Mouse (Mus musculus): ENCODE results near the gene Hoxb4.

The Hoxb4 gene

DNA sequence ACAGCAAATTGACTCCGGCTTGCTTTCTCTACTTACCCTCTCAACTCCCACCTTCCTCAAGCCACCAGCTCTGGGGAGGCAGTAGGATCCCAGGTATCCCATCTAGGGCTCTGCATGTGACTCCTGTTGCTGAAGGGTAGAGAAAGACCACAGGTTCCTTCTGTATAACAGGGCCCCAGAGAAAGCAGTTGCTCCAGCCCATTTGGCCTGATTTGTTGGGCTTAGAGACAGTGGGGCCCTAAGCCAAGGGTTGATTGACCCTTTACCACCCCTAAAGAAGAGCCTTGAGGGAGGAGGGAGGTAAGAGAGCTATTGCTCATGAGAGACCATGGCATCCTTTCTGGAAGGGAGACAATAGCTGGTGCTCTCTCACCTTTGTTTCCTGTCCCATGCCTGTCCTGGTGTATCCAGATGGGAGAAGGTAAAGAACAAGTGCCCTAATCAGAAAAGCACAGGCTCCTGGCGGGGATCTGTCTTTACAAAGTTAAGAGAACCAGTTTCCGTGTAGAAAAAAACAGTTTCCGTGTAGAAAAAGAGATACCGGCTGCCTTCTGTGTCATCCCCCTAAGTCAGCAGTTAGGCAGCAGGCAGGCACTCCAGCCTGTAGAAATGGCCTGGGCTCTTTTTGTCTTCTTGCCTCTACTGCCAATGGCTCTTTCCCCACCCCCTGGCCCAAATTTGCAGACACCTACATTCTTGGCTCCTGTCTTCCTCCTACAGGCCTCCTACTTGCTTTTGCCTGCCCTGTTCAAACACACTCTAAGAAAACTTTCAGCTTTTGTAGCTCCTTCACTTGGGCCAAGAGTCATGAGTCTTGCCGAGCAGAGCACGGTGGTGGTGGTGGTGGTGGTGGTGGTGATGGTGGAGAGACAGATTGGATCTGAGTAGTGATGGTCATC is 21.1 kb downstream of the Hoxb4 start:
- no peak for DNase-seq

DNA sequence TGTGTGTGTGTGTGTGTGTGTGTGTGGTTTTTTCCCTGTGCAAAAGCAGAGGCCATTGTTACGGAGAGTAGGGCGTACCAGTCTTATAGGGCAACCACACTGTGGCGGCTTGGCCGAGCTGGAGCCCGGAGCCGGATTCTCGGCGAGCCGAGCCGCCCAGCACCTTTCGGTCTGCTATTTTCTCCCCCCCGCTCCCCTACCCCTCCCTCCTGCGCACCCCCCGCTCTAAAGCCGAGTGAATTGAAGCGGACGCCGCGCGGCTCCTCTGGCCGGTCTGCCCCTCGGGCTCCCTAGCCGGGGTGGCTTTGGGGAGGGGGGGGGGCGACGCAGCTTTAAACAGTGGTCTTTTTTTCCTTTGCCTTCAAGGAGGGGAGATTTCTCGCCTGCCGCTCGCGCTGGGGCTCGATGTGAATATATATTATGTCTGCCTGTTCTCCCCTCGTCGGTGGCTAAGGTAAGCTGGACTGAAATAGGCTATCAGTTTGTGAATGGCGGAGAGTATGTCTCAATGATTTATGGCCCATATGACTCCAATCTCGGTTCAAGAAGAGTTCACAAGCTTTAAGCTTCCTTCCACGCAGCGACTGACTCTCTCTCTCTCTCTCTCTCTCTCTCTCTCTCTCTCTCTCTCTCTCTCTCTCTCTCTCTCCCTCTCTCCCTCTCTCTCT is 22.8 kb downstream of the Hoxb4 start:
- no peak for DNase-seq

DNA sequence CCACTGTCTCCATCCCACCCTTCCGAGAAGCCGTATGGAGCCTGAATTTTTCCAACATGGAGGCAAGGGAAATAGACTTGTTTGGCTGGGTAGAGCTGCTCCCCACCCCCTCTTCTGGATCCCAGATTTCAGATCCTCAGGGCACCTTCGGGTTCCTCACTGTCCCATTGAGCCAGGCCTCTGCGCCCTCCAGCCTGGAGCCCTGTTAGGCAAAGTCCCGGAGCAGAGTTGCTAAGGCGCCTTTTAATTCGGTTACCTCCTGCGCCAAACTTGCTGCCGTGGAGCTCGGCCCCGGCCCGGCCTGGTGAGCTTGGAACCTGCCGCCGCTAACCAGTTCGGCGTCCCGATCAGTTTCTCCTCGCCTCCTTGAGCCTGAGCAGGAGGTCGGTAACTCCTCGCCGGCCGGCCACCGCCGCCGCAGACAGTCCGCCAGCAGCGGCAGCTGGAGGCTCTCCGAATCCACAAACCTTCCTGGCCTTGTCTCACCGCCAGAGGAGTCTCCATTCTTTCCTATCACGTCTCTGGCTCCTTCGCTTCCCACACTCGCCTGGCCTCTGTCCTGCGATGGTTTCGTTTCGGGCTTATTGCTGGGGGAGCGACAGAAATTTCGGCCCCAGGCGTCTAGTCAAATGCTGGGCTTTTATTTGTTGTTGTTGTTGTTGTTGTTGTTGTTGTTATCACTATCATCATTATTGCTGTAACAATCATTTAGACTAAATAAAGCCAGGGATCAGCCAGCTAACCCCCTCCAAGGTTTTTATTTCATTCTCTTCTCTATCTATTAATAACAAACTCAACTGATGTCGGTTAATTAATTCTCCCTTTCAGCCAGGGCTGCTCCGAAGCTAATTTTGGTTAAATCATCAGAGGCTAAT is 23.9 kb downstream of the Hoxb4 start:
- no peak for DNase-seq

DNA sequence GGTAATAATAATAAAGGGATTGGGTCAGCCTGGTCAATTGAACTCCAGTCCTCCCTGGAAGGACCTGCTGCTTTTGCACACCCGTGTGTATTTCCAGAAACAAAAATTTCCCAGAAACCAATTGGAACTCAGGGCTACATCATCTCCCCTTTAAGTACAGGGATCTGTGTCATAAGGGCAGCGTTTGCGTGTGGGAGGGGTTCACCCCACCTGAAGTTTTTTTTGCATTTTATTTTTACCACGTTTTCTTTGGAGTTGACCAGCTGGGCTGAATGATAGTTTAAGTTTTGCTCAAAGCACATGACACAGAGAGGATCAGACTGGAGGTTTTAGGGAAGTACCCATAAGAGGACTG is 24.5 kb downstream of the Hoxb4 start:
- no peak for DNase-seq

DNA sequence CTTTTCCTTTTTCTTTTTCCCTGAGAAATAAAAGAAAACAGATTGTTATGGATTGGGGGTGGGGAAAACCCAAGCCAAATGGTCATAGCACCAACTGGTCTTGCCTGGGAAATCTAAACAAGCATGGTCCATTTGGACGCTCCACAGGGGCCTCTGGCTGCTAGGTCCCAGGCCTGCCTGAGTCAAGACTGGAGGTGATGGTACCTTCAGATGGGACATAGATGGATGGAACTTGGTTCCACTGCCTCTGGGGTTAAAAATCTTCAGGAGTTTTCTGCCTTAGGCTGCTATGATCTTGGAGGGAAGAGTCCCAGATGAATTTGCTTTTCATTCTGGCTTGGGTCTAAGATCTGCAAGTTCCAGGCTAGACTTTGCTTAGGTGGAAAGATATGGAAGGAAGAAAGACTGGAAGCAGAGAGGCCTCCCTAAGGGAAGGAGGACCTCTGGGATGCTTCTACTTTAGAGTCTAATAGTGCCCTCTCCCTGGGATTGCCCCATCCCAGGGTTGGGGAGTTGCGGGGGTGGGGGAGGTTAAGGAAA is 25.2 kb downstream of the Hoxb4 start:
- no peak for DNase-seq

DNA sequence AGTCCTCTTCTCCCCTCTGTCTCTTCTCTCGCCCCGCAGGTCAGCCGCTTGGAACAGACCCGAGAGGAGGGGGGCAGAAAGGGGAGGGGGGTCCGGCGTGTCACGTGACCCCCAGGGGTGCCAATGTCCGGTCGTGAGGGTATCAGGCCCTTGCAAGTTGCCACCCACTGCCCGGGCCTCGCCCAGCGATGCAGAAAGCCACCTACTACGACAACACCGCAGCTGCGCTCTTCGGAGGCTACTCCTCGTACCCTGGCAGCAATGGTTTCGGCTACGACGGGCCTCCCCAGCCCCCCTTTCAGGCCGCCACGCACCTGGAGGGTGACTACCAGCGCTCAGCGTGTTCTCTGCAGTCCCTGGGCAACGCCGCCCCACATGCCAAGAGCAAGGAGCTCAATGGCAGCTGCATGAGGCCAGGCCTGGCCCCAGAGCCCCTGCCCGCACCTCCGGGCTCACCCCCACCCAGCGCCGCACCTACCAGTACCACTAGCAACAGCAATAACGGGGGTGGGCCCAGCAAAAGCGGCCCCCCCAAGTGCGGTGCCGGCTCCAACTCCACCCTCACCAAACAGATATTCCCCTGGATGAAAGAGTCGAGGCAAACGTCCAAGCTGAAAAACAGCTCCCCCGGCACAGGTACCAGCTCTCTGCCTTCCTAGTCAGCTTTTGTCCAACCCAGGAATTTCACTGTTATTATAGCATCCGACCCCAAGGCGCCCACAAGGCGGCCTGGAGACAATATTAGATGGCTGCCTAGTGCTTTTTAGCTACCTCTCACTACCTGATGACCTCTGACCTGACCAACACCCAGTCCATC is 26.2 kb downstream of the Hoxb4 start:
- no peak for DNase-seq

DNA sequence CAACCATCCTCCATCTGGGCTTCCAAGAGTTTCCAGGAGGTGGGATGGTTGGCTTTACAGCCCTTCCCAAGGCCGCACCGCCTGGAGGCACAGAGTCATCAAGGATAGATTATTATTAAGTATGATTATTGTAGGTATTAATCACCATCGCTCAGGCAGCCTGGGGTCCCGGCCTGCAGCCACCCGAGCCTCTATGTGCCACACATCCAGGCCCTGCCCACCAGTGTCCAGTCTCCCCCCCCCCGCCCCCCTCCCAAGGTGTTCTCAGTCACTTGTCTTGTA is 26.8 kb downstream of the Hoxb4 start:
- no peak for DNase-seq

DNA sequence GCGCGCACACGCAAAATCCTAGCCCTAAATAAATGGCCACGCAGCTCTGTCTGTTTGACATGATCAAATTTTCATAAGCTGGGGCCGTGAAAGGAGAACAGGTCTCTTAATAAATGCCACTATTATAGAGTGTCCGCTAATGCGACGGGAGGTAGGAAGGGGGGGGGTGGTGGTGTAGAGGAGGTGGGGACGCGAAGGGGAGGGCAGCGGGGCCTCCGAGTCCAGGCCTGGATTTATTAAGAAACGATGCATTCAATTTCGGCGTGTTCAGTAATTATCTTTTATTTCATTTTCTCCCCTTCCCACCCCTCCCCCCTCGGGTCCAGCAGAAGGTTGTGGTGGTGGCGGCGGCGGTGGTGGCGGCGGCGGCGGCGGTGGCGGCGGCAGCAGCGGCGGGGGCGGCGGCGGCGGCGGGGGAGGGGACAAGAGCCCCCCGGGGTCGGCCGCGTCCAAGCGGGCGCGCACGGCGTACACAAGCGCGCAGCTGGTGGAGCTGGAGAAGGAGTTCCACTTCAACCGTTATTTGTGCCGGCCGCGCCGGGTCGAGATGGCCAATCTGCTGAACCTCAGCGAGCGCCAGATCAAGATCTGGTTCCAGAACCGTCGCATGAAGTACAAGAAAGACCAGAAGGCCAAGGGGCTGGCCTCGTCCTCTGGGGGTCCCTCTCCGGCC is 27.3 kb downstream of the Hoxb4 start:
- no peak for DNase-seq

DNA sequence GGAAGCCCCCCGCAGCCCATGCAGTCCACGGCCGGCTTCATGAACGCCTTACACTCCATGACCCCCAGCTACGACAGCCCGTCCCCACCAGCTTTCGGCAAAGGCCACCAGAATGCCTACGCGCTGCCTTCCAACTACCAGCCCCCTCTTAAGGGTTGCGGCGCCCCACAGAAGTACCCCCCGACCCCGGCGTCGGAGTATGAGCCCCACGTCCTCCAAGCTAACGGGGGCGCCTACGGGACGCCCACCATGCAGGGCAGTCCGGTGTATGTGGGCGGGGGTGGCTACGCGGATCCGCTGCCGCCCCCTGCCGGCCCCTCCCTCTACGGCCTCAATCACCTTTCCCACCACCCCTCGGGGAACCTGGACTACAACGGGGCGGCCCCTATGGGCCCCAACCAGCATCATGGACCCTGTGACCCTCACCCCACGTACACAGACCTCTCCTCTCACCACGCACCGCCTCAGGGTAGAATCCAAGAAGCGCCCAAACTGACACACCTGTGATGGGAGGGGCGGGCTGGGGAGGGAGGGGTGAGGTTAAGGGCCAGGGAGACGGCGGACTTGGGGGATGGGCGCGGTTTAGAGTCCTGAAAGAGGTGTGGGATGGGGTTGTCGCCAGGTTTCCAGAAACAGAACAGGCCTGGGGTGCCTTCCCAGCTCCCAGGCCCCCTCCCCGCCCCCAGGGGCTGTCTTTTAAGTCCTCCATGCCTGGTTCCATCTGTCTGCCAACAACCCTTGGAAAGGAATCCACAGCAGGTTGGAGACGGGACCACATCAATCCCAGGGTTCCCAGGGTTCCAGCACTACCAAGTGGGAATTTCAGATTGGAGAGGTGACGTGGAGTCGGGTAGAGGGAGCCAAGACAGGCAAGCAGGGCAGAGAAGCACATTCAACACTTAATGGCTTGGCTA is 28.1 kb downstream of the Hoxb4 start:
- no peak for DNase-seq

DNA sequence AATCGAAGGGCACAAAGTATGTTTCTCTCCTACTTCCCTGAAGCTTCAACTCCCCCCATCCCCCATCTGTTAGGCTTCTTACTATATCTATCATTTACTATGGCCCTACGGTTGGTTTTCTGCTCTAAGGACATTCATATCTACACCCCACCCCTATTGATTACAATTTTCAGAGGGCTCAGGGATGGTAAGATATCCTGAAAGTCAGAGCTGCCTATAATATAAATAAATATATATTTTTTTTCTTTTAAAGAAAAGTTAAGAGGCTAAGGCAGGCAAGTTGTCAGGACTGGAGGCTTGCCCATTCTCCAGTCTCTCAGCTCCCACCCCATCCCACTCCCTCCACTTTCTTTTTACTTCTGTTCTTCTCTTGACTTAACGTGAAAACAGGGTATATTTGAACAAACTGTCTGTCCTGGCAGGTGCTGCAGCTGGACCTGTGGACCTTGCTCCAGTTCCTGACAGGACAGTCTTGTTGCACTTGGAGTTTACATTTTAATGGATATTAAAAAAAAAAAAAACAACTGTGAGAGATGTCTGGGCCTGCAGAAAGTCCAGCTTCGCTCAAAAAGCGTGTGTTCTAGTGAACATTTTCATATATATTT is 29.0 kb downstream of the Hoxb4 start:
- DNase-seq, result no peak

DNA sequence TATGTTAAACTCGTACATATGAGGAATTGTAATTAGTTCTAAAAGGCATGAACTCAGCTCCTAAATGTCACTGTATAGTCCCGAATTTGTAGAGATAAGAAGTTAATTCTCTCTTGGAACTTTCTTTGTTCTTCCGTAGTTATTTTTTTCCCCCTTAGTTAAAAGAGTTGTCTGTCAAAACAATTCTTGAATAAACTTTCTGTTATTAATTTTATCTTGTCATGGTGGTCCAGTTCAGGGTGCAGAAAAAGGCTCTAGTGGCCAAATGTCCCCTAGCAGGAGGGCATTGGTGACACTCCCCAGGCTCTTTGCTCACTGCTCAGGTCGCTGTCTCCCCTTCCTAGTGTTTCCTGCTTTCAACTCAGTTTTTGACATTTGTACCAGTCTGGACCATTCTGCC is 29.6 kb downstream of the Hoxb4 start:
- DNase-seq, result no peak

DNA sequence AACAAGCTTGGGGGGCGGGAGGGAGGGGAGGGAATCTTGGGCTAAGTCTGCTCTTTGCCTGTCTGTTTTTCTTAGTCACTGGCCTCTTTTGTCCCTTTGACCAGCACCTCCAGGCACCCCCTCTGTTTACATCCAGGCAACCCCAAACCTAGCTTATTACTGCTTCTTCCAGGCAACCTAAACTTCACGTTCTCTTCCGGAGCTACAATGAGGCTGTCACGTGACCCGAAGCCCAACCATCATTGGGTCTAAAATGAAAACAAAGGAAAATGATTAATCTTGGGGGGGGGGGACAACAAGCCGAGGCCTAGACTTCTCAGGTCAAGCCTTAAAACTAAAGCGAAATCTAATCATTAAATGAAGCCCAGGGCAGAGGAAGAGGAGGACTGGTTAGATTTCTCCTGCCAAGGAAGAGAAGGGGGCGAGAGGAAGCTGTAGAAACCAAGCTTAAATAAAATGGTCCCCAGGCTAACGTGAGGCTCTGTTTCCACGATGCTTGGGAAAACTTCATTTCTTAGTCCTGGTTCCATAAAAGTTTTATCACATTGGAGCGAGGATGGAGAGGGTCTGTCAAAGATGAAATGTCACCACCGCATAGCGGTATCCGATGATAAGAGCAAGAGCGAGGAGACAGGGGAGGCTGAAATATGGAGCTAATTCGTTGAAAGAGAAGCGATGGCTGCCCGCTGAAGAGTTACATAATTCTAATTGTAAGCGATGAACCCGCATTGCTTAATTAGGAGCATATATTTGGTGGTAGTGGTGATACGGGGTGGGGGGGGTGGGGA is 30.3 kb downstream of the Hoxb4 start:
- no peak for DNase-seq

DNA sequence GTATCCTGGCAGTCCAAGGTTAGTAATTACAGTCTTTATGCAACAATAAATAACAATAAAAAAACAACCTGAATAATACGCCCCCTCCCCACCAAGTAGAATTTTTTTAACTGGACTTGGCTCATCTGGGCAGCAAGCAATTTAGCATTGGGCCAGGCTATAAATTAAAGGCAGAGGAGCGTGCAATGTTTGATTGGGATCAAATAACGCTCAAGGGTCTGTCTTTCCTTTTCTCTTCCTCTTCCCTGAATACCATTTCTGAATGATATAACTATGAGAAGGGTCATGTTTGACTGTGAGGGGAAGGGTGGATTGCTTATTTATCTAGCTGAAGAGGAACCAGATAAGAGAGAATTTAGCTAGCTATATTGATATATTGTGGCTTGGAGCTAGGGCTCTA is 30.9 kb downstream of the Hoxb4 start:
- DNase-seq, result no peak

DNA sequence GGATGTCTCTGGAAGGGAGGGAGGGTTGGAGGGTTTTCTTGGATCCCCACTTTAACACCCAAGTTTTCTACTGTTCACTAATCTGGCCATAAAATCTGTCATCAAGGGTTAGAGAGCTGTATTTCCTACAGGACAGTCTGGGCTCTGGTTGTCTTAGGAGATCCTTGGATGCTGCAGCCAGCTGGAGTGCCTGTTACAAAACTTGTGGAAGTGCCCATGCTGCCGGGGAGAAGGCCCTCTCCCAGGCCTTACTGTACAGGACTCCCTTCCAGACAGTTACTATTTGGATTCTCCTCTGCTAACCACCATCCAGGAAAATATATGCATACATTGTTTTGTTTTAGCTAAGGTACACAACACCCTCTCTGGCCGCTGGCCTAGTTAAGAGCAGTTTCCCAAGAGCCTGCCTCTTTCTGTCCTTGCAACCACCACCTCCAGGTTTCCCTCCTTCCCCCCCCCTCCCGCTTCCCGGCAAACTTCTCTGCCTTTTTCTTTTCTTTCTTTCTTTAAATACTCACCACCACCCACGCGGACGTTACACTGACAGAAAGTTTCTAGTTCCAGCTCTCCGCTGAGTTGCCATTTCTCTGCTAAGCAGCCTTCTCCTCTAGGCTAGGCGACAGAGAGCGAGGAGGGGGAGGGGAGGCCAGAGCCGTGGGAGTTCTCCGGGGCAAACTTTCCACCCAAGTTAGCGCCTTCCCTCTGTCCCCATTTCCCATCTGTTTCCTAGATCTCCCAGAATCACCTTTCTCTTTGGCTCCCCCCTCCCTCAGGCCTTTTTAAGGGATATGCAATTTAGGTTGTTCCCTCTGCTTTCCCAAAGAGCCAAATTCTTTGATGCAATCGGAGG is 31.6 kb downstream of the Hoxb4 start:
- DNase-seq, result no peak

DNA sequence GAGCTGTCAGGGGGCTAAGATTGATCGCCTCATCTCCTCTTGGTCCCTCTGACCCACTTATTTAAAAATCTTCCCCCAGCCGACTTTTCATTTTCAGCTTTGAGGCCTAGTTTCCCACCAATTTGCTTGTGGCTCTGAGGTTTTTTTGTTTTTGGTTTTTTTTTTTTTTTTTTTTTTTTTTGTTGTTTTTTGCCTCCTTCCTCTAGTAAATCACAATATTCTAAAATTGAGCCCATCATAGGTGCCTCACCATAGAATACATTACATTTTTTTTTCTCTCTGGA is 32.2 kb downstream of the Hoxb4 start, which contains the start of gene Hoxb2:
Gene Hoxb2, plus strand, starts transcription at position 185 of the 284 bp plus-strand sequence.
- no peak for DNase-seq

DNA sequence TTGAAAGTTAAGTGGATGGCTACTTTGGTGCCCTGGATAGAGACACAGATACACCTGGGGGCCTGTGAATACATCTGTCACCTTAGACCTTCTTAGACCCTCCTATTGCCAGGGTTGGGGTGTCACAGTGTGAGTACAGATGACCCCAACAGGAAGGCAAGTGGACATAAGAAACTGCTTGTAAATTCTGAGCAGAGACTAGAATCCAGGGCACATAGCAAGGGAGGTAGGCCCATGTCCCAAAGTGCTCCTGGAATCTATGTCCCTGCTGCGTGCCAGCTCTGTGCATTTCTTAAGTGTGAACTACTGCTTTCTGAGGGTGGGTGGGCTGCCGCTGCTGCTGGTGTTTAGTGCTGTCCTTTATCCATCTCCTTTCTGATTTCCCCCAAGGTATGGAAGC is 32.7 kb downstream of the Hoxb4 start:
- no peak for DNase-seq

DNA sequence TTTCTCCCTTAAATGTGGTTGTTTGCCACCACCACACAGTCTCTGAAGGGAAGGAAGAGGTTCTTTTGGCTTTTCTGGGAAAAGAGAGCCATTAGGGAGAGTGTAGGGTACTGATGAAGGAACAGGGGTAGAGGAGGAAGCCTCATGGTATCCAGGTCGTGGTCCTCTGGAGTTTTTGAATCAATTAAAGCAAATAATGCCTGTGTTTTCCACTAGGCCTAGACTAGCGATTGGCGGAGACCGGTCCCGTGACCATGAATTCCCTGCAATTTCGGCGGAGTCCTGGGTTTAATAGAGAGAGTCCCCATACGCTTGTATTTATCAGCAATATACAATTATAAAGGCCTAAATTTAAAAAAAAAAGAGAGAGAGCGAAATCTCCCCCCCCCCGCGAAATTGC is 33.2 kb downstream of the Hoxb4 start:
- no peak for DNase-seq

DNA sequence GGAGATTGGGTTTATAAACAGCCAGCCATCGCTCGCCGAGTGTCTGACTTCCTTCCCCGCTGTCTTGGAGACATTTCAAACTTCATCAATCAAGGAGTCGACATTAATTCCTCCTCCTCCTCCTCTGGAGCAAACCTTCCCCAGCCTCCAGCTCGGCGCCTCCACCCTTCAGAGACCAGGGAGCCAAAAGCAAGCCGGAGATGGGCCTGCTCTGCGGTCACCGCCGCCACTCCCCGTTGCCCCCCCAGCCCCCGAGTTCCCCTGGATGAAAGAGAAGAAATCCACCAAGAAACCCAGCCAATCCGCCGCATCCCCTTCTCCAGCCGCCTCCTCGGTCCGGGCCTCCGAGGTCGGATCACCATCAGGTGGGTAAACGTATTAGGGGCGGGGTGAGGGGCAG is 33.8 kb downstream of the Hoxb4 start:
- no peak for DNase-seq

Measured in cerebellum, postnatal 36 days (tissue).